Mouse (Mus musculus) T-helper 17 cell (primary cell): Measurements from ENCODE around the gene Tmco4.

Source experiments
- in situ Hi-C, 2 experiments: fragments of 300-600 bp; cut with MboI, MseI; formaldehyde crosslinking; loops; 1 replicate in 1 of 2; 2 replicates in 1 of 2; pipeline ENCODE4 v1.15.1; 2025; ENCODE audit warnings: high pct_unique_total_duplicates in 2 of 2

Tmco4 gene

GRCm38 (mm10) chr4:138972139-138972826 lies 405 bp upstream of the Tmco4 start:
- in situ Hi-C loops = loop anchor here (5.0 to 10.0 kb wide), 3 partner anchors 50 to 655 kb away; partner anchors contain the start of gene Capzb (in 1 of the 2)

- in situ Hi-C loops = loop anchor here (5.0 to 10.0 kb wide), 3 partner anchors 51 to 656 kb away; partner anchors contain the start of gene Capzb (in 1 of the 2)
Observed at GRCm38 (mm10) chr4:138973719-138974115, 1.0 kb downstream of the Tmco4 start.

DNA sequence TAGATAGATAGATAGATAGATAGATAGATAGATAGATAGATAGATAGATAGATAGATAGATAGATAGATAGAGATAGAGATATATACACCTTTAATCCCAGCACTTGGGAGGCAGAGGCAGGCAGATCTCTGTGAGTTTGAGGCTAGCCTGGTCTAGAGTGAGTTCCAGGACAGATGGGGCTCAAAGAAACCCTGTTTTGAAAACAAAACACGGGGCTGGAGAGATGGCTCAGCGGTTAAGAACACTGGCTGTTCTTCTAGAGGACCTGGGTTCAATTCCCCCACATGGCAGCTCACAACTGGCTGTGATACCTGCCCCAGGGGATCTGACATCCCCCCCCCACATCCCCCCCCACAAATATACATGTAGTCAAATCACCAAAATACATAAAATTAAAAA lies 1.9 kb downstream of the Tmco4 start:
- in situ Hi-C loops = loop anchor here (5.0 to 10.0 kb wide), 3 partner anchors 52 to 657 kb away; partner anchors contain the start of gene Capzb (in 1 of the 2)

DNA sequence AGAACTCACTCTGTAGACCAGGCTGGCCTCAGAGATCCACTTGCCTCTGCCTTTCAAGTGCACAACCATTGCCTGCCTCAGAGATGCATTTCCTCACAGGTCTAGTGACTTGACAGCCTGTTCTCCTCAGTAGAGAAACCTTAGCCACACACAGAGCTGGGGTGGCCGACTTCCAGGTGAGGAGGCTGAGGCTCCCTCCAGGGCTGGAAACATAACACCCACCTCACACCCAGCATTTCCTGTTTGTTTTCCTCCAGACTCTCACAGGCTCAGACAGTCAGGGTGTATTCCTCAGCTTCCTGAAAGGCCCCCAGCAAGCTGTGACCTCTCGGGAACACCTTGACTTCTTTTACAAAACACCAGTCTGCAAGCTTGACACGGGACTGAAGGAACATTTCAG lies 2.5 kb downstream of the Tmco4 start:
- in situ Hi-C loops = loop anchor here in 1 of 2 experiments (10.0 kb wide), 1 partner anchor 220 kb away; the partner anchor contains the start of gene Capzb

DNA sequence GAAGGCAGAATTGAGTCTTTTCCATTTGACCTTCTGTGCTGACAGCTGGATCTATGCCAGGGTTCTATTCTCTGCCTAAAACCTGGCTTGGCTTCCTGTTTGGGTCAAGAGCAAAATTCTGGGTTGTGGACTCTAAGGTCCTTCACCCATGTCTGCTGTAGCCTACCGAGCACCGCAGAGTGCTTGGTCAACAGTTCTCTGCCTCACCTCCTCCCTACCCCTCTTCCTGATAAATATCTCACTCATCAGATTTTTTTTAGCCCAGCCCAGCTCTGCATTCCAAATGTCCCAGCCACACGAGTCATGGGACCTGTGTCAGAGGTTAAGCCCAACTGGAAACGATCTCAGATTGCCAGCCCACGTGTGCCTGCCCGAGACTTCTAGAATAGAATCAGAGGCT lies 3.4 kb downstream of the Tmco4 start:
- in situ Hi-C loops = loop anchor here in 1 of 2 experiments (10.0 kb wide), 1 partner anchor 219 kb away; the partner anchor contains the start of gene Capzb

DNA sequence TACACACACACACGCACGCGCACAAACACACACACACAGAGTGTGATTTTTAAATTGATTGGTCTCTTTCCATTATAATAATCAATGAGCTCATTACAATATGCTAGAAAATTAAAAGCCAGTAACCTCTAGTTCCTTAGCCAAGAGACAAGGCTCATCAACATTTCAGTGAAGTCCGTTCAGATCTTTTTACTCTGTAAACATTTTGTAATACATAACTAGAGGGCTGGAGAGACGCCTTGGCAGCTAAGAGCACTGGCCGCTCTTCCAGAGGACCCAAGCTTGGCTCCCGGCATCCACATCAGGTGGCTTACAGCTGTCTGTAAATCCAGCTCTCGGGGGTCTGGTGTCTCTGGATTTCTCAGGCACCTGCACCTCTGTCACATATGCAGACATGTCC lies 7.3 kb downstream of the Tmco4 start:
- in situ Hi-C loops = no loop called here

- in situ Hi-C loops = no loop called here
Observed at GRCm38 (mm10) chr4:138980771-138981420, 8.2 kb downstream of the Tmco4 start.

GRCm38 (mm10) chr4:138983422-138983821 lies 10.7 kb downstream of the Tmco4 start:
- in situ Hi-C loops = no loop called here

DNA sequence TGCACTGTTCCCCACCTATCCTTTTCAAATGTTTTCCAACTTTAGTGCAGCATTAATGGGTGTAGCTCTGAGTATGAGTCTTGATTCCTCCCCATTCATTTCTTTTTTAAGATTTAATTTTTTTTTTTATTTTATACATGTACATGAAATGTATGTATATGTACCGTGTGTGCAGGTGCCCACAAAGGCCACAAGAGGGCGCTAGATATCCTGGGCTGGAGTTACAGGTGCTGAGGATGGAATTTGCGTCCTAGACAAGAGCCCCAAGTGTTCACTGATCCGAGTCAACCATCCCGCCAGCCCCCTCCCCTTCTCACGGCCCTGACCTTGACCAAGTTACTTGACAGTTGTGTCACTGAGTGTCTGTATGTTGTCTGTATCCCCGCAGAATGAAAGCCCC lies 12.1 kb downstream of the Tmco4 start:
- in situ Hi-C loops = no loop called here

DNA sequence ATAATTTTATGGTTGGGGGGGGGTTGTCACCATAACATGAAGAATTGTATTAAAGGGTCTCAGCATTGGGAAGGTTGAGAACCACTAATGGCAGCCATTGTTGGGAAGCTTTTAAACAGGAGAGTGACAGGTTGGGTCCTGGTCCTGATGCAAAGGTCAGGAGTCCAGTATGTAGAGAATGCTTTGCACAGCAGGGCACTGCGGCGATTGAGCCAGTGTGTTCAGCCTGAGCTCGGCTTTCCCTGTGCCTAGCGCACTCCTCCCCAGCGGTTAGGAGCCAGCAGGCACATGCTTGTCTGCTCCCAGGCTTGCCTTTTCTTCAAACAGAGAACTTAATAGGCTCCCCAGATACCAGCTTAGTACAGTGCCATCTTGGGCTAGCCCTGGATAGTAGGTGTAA lies 13.6 kb downstream of the Tmco4 start:
- in situ Hi-C loops = no loop called here

- in situ Hi-C loops = no loop called here
Observed at GRCm38 (mm10) chr4:138994389-138994788, 21.7 kb downstream of the Tmco4 start.

DNA sequence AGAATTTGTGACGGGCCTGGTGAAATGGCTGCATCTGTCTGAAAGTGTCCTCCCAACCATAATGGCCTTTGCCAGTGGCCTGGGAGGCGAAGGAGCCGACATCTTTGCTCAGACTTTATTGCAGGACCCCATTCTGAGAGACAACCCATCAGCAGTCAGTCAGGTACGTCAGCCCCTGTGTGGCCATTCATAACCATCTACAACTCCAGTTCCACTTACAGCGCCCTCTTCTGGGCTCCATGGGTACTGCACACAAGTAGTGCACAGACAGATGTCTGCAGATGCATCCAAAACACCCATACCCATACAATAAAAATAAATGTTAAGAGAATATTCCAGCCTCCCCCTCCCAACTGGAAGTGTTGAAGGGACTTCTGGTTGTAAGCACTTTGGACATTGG lies 23.7 kb downstream of the Tmco4 start:
- in situ Hi-C loops = no loop called here

- in situ Hi-C loops = no loop called here
Observed at GRCm38 (mm10) chr4:138997121-138997520, 24.4 kb downstream of the Tmco4 start.

- in situ Hi-C loops = no loop called here
Observed at GRCm38 (mm10) chr4:138998611-138999010, 25.9 kb downstream of the Tmco4 start.

GRCm38 (mm10) chr4:139001026-139001425 lies 28.3 kb downstream of the Tmco4 start:
- in situ Hi-C loops = no loop called here

DNA sequence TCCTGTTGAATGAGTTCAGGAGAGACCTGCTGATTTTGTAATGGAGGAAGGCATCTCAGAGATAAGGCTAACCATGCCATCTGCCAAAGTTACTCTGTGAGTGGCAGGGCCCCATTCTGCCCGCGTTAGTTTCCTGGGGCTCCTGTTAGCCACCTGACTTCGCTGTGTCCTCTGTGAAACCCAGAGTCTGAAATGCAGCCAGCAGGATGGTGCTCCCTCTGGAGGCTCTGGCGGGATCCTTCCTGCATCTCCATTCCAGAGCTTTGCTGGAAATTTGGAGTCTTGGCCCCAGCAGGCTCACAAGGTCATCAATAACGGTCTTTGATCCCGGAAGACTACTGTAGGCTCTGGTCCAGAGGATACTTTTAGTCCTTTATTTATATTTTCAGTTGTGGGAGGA lies 28.7 kb downstream of the Tmco4 start:
- in situ Hi-C loops = no loop called here

DNA sequence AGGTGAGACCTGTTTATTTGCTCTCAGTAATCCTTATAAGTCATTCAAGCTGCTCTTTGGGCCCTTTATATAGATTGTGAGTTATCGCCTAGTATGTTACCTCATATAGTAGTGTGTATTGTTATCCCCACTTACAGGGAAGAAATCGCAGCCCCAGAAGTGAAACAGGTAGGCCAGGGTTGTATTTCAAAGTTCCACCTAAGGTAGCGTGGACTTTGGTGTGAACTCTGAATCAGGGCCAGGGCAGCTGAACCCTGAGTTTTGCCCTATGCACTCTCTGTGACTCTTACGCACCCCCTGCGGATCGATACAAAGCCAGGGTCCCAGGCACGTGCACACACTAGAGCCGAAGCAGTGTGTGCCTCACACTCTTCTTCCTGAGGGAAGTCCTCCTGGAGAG lies 31.4 kb downstream of the Tmco4 start:
- in situ Hi-C loops = no loop called here

- in situ Hi-C loops = no loop called here
Observed at GRCm38 (mm10) chr4:139005214-139005613, 32.5 kb downstream of the Tmco4 start.

GRCm38 (mm10) chr4:139007353-139007752 lies 34.7 kb downstream of the Tmco4 start:
- in situ Hi-C loops = no loop called here

- in situ Hi-C loops = no loop called here
Observed at GRCm38 (mm10) chr4:139007981-139008536, 35.4 kb downstream of the Tmco4 start.

GRCm38 (mm10) chr4:139011201-139011702 lies 38.6 kb downstream of the Tmco4 start:
- in situ Hi-C loops = no loop called here

- in situ Hi-C loops = no loop called here
Observed at GRCm38 (mm10) chr4:139013281-139013680, 40.6 kb downstream of the Tmco4 start.
